Mouse (Mus musculus) myocyte (in vitro differentiated cells): ENCODE measurements around the gene Otop2.

ENCODE experiments used
- CEBPB ChIP-seq: IDR thresholded peaks from 2 replicates; pipeline ENCODE4 v1.6.1; 2011; ENCODE audit warnings: mild to moderate bottlenecking, moderate library complexity; ENCODE audit not compliant: poor library complexity, insufficient read depth, severe bottlenecking
- E2F4 ChIP-seq: IDR thresholded peaks from one replicate; pipeline ENCODE4 v1.6.1; 2011; ENCODE audit warnings: mild to moderate bottlenecking, control low read depth, moderate library complexity; ENCODE audit not compliant: insufficient read depth
- MAX ChIP-seq: IDR thresholded peaks from one replicate; pipeline ENCODE4 v1.6.1; 2011; ENCODE audit warnings: low read depth, mild to moderate bottlenecking, control low read depth
- MYOD1 ChIP-seq, 3 experiments: IDR thresholded peaks; one replicate each; pipeline ENCODE4 v1.6.1; 2011; ENCODE audit warnings: control low read depth in 2 of 3, low read depth in 2 of 3, mild to moderate bottlenecking in 2 of 3, moderate library complexity in 1 of 3; ENCODE audit not compliant: insufficient read length in 2 of 3, control insufficient read depth in 1 of 3
- MYOG ChIP-seq, 3 experiments: IDR thresholded peaks; one replicate each; pipeline ENCODE4 v1.6.1; 2011; ENCODE audit warnings: control low read depth in 2 of 3, low read depth in 2 of 3, mild to moderate bottlenecking in 2 of 3; ENCODE audit not compliant: insufficient read length in 2 of 3, control insufficient read depth in 1 of 3, insufficient read depth in 1 of 3
- POLR2A ChIP-seq: IDR thresholded peaks from one replicate; pipeline ENCODE4 v1.6.1; 2011; ENCODE audit warnings: low read depth, mild to moderate bottlenecking, control low read depth, moderate library complexity; ENCODE audit not compliant: insufficient read length
- POLR2AphosphoS2 ChIP-seq: IDR thresholded peaks from one replicate; pipeline ENCODE4 v1.6.1; 2011; ENCODE audit warnings: low read depth, control low read depth; ENCODE audit not compliant: insufficient read length
- REST ChIP-seq: IDR thresholded peaks from one replicate; pipeline ENCODE4 v1.6.1; 2011; ENCODE audit warnings: mild to moderate bottlenecking, control low read depth, moderate library complexity; ENCODE audit not compliant: insufficient read depth, insufficient read length
- SRF ChIP-seq: IDR thresholded peaks from one replicate; pipeline ENCODE4 v1.6.1; 2011; ENCODE audit warnings: low read depth; ENCODE audit not compliant: control insufficient read depth, insufficient read length
- TCF3 ChIP-seq: IDR thresholded peaks from one replicate; pipeline ENCODE4 v1.6.1; 2011; ENCODE audit warnings: low read depth, control low read depth; ENCODE audit not compliant: insufficient read length
- USF1 ChIP-seq: IDR thresholded peaks from one replicate; pipeline ENCODE4 v1.6.1; 2011; ENCODE audit warnings: low read depth, mild to moderate bottlenecking, control low read depth, moderate library complexity

- TF ChIP-seq POLR2A: no peak
- TF ChIP-seq MAX: no peak
- no peak for TF ChIP-seq USF1
- no peak for TF ChIP-seq TCF3
- TF ChIP-seq CEBPB: no peak
- no peak for TF ChIP-seq MYOD1 (IDR thresholded peaks at IDR 0.05; ENCODE audit: control insufficient read depth in 1 of 3, insufficient read length in 2 of 3, low read depth in 2 of 3)
- TF ChIP-seq SRF: no peak
- no peak for TF ChIP-seq POLR2AphosphoS2
- TF ChIP-seq E2F4: no peak
- no peak for TF ChIP-seq MYOG (IDR thresholded peaks at IDR 0.05; ENCODE audit: control insufficient read depth in 1 of 3, insufficient read depth in 1 of 3, insufficient read length in 2 of 3, low read depth in 2 of 3)
- no peak for TF ChIP-seq REST
Observed at GRCm38 (mm10) chr11:115271481-115271880, 35.5 kb upstream of the Otop2 start.
